Mouse (Mus musculus) midbrain, embryonic 14.5 days (tissue): ENCODE results near the gene Katnb1. TPM values are rescaled to one million over a fixed set of nuclear protein-coding genes. Genes with fewer than 3 reads are reported as not detected.

Source experiments
- ATAC-seq: fragments of 200-750 bp; cut with Nextera tagmentation; 2 replicates; pipeline ENCODE4 v1.8.0; 2017; ENCODE audit warnings: moderate number of reproducible peaks, moderate library complexity; ENCODE audit not compliant: low FRiP score, low TSS enrichment
- DNase-seq: peaks from one replicate; pipeline ENCODE4 v3.0.0-alpha.2; 2015
- H3K27ac ChIP-seq: fragments of 300-500 bp; sonication (generic); replicated peaks from 2 replicates; pipeline ENCODE4 v1.5.1; 2014; ENCODE audit warnings: mild to moderate bottlenecking, low read depth, low read length, moderate library complexity
- H3K27me3 ChIP-seq: fragments of 300-500 bp; sonication (generic); 2 replicates; pipeline ENCODE4 v1.6.1; 2014; ENCODE audit warnings: low read length, control low read depth, mixed read lengths; ENCODE audit not compliant: control insufficient read depth, insufficient read depth
- H3K36me3 ChIP-seq: fragments of 300-500 bp; sonication (generic); 2 replicates; pipeline ENCODE4 v1.6.1; 2014; ENCODE audit warnings: low read length, control low read depth; ENCODE audit not compliant: control insufficient read depth, insufficient read depth
- H3K4me1 ChIP-seq: fragments of 300-500 bp; sonication (generic); 2 replicates; pipeline ENCODE4 v1.6.1; 2014; ENCODE audit warnings: mild to moderate bottlenecking, antibody characterized with exemption, low read length, control low read depth; ENCODE audit not compliant: control insufficient read depth, insufficient read depth
- H3K4me2 ChIP-seq: fragments of 300-500 bp; sonication (generic); 2 replicates; pipeline ENCODE4 v1.6.1; 2014; ENCODE audit warnings: mild to moderate bottlenecking, low read length, moderate library complexity
- H3K4me3 ChIP-seq: fragments of 300-500 bp; sonication (generic); replicated peaks from 2 replicates; pipeline ENCODE4 v1.5.1; 2014; ENCODE audit warnings: low read depth, low read length
- H3K9ac ChIP-seq: fragments of 300-500 bp; sonication (generic); replicated peaks from 2 replicates; pipeline ENCODE4 v1.6.1; 2014; ENCODE audit warnings: mild to moderate bottlenecking, low read length, moderate library complexity
- H3K9me3 ChIP-seq: fragments of 300-500 bp; sonication (generic); 2 replicates; pipeline ENCODE4 v1.6.1; 2016; ENCODE audit warnings: low read length, control low read depth, mixed read lengths; ENCODE audit not compliant: control insufficient read depth
- WGBS: fragments of 180-500 bp; shearing (Covaris S2); extraction: QIAGEN DNeasy Blood & Tissue Kit; methylation state at CpG from one replicate; pipeline ENCODE4 v1.1.7; 2014; 5-methylcytosine and 5-hydroxymethylcytosine counted together
- polyA plus RNA-seq: library from polyadenylated mRNA; unstranded; fragments of >200 nt; fragmentation: Nextera tagmentation; extraction: Ambion mirVana; gene quantifications from 2 replicates; pipeline ENCODE4 v1.2.1, GENCODE M21; 2014

Gene Katnb1
- polyA plus RNA-seq, 1 experiment from 2014 or later, result 42.4 TPM

- no peaks in the 10 kb centered on the region for H3K36me3 ChIP-seq
- peaks cover 19% of the 10 kb centered on the region for H3K4me1 ChIP-seq
- H3K4me2 ChIP-seq, result no peak overlapping the region
- H3K9ac ChIP-seq, result no peak overlapping the region
- no peak overlapping the region for H3K4me3 ChIP-seq
- H3K27ac ChIP-seq, result no peak overlapping the region
- no peaks in the 10 kb centered on the region for H3K9me3 ChIP-seq
- ATAC-seq, result no peak
- WGBS, result 81% methylated on average over 2 of the region's 2 CpGs
- DNase-seq, result no peak
- H3K27me3 ChIP-seq, result no peaks in the 10 kb centered on the region
These were observed 65.2 kb downstream of the Katnb1 start for GRCm38 (mm10) chr8:95146044-95146745.

- H3K4me2 ChIP-seq, result no peak overlapping the region
- peaks cover 12% of the 10 kb centered on the region for H3K4me1 ChIP-seq
- no peaks in the 10 kb centered on the region for H3K9me3 ChIP-seq
- no peaks in the 10 kb centered on the region for H3K36me3 ChIP-seq
- DNase-seq (no peak), ATAC-seq (no peak)
- no peak overlapping the region for H3K9ac ChIP-seq
- WGBS, result 94% methylated on average over 5 of the region's 5 CpGs
- no peak overlapping the region for H3K27ac ChIP-seq
- no peak overlapping the region for H3K4me3 ChIP-seq
- H3K27me3 ChIP-seq, result no peaks in the 10 kb centered on the region
These were observed 65.9 kb downstream of the Katnb1 start for GRCm38 (mm10) chr8:95146846-95147245.

- WGBS, result 58% methylated on average over 10 of the region's 10 CpGs
- Histone ChIP-seq H3K4me2 (no peak overlapping the region), H3K9ac (no peak overlapping the region), H3K4me1 (no peaks in the 10 kb centered on the region), H3K9me3 (no peaks in the 10 kb centered on the region), H3K4me3 (no peak overlapping the region), H3K36me3 (no peaks in the 10 kb centered on the region), H3K27me3 (no peaks in the 10 kb centered on the region), H3K27ac (no peak overlapping the region)
- ATAC-seq (no peak), DNase-seq (no peak)
These were observed 68.4 kb downstream of the Katnb1 start for GRCm38 (mm10) chr8:95149426-95149825.

GRCm38 (mm10) chr8:95150608-95151007, 69.6 kb downstream of the Katnb1 start:
- Histone ChIP-seq H3K27me3 (no peaks in the 10 kb centered on the region), H3K4me1 (no peaks in the 10 kb centered on the region), H3K4me3 (no peak overlapping the region), H3K27ac (no peak overlapping the region), H3K9me3 (no peaks in the 10 kb centered on the region), H3K36me3 (no peaks in the 10 kb centered on the region), H3K9ac (no peak overlapping the region), H3K4me2 (no peak overlapping the region)
- ATAC-seq (no peak), DNase-seq (no peak)
- 93% methylated on average over 3 of the region's 3 CpGs for WGBS

Other genes with a start within 250 kb of the Katnb1 start
- gene Coq9, start 242.9 kb upstream of the Katnb1 start, polyA plus RNA-seq, result 54.9 and 56.0 TPM in 2 replicates
- 166 and 200 TPM in 2 replicates for gene Ciapin1, start 242.8 kb upstream of the Katnb1 start, polyA plus RNA-seq
- 117 and 127 TPM in 2 replicates for gene Polr2c, start 223.7 kb upstream of the Katnb1 start, polyA plus RNA-seq
- gene Dok4, start 204.9 kb upstream of the Katnb1 start, polyA plus RNA-seq, result 65.0 and 77.9 TPM in 2 replicates
- gene Ccdc102a, start 163.1 kb upstream of the Katnb1 start, polyA plus RNA-seq, result 3.6 and 5.2 TPM in 2 replicates
- 0.12 TPM in 1 of 2 replicates, not detected in the other for gene Adgrg5, start 157.5 kb upstream of the Katnb1 start, polyA plus RNA-seq
- gene Adgrg1, start 106.4 kb upstream of the Katnb1 start, polyA plus RNA-seq, result 112 and 165 TPM in 2 replicates
- gene Adgrg3, start 63.5 kb upstream of the Katnb1 start, polyA plus RNA-seq, result 0.24 and 1.3 TPM in 2 replicates
- 1.2 TPM in 2 replicates for gene Drc7, start 26.1 kb upstream of the Katnb1 start, polyA plus RNA-seq
- 19.4 and 21.9 TPM in 2 replicates for gene Kifc3, start 121.6 kb downstream of the Katnb1 start, polyA plus RNA-seq
- 0.47 and 0.59 TPM in 2 replicates for gene Cngb1, start 225.4 kb downstream of the Katnb1 start, polyA plus RNA-seq
- gene Tepp, start 229.4 kb downstream of the Katnb1 start, polyA plus RNA-seq, result 0.83 and 2.7 TPM in 2 replicates